Mouse (Mus musculus): ENCODE data around the gene Mthfr.

Gene Mthfr

GRCm38 (mm10) chr4:148065702-148066400, 27.0 kb downstream of the Mthfr start:
- in situ Hi-C loops (cut with MseI, MboI): no loop called here

DNA sequence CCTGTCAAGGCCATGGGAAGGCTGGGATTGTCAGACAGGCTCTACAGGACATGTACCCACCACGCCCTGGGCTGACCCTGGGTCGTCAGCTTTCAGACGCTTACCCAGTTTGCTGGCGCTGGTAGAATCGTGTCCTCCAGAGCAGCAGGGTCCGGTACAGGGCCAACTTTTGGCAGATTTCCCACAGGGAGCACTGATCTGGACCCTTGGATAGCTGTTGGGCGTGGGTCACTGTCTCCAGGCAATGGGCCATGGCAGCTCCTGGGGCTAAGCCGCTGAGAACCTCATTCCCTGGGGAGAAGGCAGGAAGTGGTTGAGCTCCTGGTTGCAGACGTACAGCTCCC, 27.5 kb downstream of the Mthfr start:
- in situ Hi-C loops (cut with MseI, MboI): no loop called here

DNA sequence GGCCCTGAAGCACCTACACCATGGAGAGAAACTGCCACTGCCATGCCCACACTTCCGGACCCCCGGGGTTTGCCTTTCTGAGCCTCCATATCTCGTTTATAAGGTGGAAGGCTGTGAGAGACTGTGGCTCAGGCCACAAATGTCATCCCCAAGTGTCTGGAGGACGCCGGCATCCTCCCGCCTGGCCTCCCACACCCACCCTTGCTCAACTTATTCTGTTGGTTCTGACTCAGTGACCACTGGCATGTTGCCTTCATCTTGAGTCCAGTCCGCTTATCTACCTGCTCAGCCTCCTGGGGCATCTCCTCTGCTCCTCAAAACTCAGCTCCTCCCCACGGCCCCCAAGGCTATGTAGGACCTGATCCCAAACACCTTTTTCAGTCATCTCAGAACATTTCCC, 28.5 kb downstream of the Mthfr start:
- in situ Hi-C loops (cut with MseI, MboI): no loop called here

GRCm38 (mm10) chr4:148069602-148070218, 30.8 kb downstream of the Mthfr start:
- in situ Hi-C loops (cut with MseI, MboI): no loop called here

DNA sequence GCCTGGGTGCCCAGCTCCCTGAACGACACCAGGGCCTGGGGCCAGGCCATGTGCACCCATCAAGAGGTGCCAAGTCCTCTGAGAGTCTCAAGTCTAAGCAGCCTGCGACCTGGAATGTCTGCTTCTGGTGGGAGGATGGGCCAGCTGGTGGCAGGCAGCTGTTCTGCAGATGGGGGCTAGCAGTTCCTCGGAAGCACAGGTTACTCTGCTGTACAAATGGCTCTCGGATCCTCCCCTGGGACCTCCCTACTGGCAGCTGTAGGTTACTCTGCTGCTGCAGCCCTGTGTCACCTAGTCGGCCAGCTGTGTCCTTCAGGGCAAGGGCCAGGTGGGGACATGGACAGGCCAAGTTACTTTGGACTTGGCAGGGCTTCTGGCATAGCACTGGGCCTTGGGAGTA, 32.6 kb downstream of the Mthfr start:
- in situ Hi-C loops (cut with MseI, MboI): no loop called here

DNA sequence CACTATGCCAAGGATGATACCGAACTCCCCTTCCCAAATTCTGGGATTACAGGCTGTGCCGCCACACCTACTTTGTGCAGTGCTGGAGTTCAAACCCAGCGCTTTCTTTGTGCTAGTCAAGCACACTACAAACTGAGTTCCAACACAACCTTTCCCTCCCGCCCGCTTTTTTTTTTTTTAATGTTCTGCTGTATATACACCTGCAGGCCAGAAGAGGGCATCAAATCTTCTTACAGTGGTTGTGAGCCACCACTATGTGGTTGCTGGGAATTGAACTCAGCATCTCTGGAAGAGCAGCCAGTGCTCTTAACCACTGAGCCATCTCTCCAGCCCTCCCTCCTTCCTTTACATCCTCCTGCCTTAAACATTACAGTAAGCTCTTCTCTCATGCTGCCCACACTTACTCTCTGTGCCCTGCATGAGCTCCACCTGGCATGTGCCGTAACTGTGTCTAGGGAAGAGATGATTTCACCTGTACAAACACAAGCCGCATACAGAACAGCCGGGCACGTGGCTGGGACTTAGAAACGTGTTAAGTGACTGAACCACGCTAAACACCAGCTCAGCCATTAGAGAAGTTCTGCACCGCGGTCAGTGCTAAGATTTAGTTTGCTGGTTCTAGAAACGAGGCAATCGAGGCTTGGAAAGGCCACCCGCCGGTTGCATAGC, 35.8 kb downstream of the Mthfr start:
- in situ Hi-C loops (cut with MseI, MboI): no loop called here

GRCm38 (mm10) chr4:148075259-148075658, 36.4 kb downstream of the Mthfr start:
- in situ Hi-C loops (cut with MseI, MboI): no loop called here

DNA sequence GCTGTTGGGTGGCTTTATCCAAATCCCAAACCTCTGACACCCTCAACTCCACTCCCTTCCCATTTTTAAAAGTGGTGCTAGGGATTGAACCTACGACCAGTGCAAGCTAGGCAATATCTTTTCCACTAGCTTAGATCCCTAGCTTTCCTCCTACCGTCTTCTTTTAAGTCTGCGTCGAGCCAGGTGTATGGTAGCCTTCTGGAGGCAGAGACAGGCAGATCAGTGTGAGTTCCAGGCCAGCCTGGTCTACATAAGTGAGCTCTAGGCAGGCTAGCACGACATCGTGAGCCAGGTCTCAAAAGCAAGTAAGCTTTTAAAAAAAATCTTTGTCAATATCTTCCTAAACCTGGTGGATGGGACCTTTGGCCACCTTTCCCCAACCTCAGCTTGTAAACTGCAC, 37.0 kb downstream of the Mthfr start:
- in situ Hi-C loops (cut with MseI, MboI): no loop called here

DNA sequence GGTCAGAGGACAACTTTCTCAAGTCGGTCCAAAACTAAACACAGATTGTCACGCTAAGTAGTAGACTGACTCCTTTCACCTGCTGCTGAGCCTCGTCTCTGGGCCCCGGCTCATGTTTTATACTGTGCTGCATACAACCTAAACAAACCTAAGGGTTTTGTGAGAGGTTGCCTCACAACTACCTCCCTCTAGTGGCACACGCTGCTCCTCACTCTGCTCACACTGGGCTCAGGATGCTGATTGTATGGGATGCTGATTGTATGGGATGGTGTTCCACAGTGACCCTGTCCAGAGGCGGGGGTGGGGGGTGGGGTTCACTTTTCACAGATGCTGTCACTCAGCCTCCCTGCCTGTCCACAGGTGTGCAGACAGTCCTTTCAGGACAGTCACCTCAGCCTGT, 40.3 kb downstream of the Mthfr start:
- in situ Hi-C loops (cut with MseI, MboI): no loop called here

- in situ Hi-C loops (cut with MseI, MboI): no loop called here
Measured at GRCm38 (mm10) chr4:148079944-148080596, 41.2 kb downstream of the Mthfr start.

GRCm38 (mm10) chr4:148080597-148080973, 41.7 kb downstream of the Mthfr start:
- in situ Hi-C loops (cut with MseI, MboI): no loop called here

DNA sequence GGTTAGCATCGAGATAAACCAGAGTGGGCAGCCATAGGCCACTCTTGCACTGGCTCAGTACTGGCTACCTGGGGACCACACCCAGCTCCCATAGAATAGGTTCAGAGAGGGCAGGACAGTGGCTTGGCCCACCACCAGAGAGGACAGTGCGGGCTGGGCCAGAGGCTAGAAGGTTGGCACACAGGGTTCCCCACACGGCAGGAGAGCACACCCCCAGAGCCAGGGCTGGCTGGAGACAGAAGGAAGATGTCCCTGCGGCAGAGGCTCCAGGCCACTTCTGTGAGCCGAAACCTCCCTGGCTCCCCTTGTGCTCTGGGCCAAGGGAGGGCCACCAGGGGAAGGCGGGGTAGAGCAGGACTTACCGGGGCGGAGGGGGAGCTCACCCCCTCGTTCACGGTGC, 42.3 kb downstream of the Mthfr start:
- in situ Hi-C loops (cut with MseI, MboI): no loop called here

- in situ Hi-C loops (cut with MseI, MboI): no loop called here
Measured at GRCm38 (mm10) chr4:148082257-148083044, 43.6 kb downstream of the Mthfr start.

DNA sequence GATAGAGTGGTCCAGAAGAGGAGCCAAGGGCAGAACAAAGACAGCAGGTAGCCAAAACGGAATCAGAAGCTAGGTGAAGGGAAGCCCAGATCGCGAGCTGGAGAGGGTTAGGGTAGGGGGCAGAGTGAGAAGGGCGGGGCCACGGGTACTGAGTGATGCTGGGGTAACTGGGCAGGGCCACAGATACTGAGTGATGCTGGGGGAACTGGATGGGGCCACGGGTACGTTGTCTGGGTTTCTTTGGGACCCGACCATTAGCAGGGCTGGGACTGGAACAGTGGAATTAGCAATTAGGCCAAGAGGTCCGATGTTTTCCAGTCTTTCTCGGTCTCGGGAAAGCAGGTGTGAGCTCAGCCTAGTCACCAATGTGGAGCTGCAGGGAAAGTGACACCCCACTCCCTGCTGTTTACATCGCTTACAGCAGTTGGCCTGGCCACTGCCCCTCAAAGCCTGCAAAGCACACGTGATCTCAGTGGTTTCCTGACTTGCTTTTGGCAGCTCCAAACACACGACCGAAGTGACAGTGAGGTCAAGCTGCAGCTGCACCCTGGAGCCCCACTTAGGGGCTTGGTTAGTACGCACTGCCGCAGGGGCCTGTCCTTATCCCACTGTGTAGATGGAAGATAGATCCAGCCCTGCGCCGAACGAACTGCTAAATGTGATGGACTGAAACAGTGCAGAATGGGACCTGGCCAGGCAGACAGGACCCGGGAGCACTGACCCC, 44.5 kb downstream of the Mthfr start:
- in situ Hi-C loops (cut with MseI, MboI): no loop called here

DNA sequence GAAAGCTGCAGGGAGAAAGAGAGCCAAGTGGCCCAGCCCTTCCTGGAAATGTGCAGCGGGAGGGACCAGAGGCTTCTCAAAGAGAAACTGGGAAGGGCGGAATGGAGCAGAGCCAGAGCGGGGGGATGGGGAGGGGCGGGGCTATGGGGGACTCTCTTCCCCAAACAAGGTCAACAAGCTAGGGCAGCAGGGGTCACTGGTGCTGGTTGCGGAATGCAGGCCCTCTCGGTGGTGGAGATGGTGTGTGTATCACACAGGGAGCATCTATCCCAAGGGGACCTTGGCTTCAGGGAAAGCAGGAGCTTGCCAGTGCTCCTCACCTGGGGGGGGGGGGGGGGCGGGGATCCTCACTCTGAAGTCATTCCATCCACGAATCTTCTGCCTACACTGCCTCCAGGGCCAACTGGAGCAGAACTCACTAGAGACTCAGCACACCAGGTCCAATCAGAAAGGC, 45.4 kb downstream of the Mthfr start:
- in situ Hi-C loops (cut with MseI, MboI): no loop called here

DNA sequence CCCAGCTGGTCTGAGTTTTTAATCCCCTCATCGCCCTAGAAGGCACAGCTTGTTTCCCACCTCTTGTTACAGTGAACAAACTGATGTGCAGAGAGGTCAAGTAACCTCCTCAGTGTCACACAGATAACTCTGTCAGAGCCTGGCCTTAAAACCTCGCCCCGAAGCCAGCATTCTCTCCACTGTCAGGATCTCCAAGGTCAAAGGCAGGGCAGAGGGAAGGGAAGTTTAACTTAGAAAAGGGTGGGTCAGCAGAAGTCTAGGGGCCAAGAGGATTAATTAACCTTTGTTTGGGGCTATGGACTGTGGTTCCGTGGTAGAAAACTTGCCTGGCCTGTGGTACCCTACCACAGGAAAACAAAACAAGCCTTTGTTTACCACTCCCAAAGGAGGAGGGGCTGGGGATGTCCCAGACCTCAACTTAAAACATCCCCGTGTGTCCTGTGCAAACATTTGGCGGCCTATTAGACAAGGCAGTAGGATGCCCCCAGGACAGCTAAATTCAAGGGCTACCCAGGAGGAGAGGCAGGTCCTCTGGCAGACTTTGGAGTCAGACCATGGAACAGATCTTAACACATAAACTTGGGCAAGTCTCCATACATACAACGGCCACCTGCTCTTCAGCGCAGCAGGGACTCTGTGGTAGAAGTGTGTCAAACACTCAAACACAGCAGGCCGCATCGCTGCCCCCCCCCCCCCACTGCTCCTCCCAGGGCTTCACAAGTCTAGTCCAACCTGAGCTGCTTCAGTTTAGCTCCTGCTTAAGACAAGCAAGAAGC, 46.4 kb downstream of the Mthfr start:
- in situ Hi-C loops (cut with MseI, MboI): no loop called here

DNA sequence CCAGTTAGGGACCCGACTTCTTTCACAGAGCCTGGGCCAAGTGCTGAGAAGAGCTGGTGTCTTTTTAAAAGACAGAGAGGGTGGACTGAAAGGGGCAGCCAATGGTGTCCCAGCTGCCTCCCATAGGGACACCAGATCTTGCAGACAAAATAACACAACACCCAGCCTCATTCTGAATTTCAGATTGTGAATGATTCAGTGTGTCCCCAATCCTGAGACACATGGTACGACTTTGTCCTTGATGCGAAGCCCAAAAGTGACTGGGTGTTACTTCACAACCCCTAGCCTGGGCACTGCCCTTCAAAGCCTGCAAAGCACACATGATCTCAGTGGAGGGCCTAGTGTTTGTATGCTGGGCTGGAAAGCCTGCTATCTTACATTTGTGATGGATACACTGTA, 47.0 kb downstream of the Mthfr start:
- in situ Hi-C loops (cut with MseI, MboI): no loop called here

DNA sequence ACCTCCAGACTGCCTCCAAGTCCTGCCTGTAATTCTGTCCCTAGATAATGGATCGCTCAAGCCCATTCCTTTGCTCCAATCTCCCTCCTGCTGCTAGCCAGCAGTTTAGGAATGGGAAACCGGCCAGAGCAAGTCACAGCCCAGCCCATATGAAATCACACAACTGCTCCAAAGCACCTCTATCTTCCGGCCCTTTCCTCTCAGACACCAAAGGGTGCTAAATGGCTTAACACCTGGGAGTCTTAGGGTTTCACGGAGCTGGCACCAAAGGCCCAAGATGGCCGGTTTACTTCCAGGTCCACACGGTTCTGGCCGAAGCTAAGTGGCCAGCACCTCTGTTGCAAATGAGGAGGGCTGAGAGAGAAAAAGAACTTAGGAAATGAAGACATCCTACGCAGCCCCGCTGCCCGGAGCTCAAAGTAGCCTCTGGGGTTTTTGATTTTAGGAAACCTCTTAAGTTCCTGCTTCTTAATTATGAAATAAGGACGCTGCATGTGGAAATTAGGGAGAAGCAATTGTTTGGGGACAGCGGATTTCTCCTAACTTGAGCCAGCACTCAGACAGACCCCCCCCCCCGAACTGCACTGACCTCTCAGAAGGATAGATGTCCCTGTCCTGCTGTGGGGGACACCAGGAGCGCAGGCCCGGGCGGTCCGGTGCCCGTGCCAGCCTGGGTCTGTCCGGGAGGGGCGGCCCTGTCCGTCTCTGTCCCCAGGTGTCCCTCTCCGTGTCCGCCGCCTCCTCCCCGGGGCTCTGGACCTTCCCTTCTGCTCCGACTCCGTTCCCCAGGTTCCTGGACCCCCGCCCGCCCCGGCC, 48.4 kb downstream of the Mthfr start:
- in situ Hi-C loops (cut with MseI, MboI): no loop called here

- in situ Hi-C loops (cut with MseI, MboI): no loop called here
Measured at GRCm38 (mm10) chr4:148087907-148088527, 49.1 kb downstream of the Mthfr start, which contains the start of gene Agtrap. Gene Agtrap (minus strand): TSS chr4:148088031.

Data from mouse trophoblast stem cell (cell line).